Mouse (Mus musculus): ENCODE results near the gene Lyst. TPM values are rescaled to one million over a fixed set of nuclear protein-coding genes. Genes with fewer than 3 reads are reported as not detected.
"Not testable (repeated sequence)": the region's sequence is repeated elsewhere in the genome, so short reads cannot be mapped to it uniquely, and the experiment has no call there.

Lyst gene
- total RNA-seq, 4 experiments from 2014 or later, result 30.0 to 50.5 (median 40.1) TPM

DNA sequence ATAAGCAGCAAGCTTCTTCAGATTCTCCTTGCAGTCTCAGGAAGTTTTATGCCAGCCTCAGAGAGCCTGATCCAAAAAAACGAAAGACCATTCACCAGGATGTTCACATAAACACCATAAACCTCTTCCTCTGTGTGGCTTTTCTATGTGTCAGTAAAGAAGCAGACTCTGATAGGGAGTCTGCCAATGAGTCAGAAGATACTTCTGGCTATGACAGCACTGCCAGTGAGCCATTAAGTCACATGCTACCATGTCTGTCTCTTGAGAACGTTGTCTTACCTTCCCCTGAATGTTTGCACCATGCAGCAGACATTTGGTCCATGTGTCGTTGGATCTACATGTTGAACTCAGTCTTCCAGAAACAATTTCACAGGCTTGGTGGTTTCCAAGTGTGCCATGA lies 47.4 kb downstream of the Lyst start:
- DNase-seq, result no peak

DNA sequence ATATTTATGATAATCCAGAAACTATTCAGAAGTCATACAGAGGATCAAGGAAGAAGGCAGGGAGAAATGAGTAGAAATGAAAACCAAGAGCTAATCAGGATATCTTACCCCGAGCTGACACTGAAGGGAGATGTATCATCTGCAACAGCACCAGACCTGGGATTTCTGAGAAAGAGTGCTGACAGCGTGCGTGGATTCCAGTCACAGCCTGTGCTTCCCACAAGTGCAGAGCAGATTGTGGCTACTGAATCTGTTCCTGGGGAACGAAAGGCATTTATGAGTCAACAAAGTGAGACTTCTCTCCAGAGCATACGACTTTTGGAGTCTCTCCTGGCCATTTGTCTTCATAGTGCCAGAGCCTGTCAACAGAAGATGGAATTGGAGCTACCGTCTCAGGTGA lies 47.8 kb downstream of the Lyst start:
- no peak for DNase-seq

DNA sequence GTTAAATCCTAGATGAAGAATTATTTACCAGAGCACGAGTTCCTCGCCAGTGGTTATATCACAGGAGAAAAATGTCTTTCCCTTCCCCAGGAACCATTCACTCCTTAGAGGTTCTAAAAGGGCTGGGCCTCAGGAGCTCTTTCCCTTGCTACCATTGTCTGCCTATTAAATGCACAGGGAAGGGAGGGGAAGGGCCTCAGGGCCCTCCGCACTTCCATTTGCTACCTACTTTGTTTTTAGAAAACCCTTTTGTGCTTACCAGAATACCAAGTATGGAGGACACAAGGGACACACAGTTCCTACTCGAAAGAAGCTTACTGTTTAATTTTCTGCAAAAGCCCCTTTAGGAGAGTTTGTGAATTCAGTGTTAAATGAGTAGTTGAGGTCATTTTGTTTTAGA lies 48.5 kb downstream of the Lyst start:
- DNase-seq, result no peak

DNA sequence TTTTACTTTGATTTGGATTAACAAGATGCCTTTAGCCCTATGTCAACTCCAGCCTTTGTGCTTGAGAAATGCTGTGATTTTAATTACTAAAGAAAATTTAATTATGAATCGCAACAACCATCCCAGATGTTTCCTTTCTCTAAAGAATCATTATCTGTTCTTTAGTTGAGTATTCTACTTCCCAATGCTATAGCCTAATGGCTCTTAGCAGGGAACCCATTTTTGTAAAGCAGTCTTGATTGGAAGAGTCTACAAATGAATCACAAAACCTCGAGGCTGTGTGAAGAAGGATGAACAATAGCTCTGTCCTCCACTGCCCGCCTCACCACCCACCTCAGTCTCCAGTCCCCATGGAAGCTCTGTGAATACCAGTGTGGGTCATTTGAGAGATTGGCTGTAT lies 57.1 kb downstream of the Lyst start:
- no peak for DNase-seq

DNA sequence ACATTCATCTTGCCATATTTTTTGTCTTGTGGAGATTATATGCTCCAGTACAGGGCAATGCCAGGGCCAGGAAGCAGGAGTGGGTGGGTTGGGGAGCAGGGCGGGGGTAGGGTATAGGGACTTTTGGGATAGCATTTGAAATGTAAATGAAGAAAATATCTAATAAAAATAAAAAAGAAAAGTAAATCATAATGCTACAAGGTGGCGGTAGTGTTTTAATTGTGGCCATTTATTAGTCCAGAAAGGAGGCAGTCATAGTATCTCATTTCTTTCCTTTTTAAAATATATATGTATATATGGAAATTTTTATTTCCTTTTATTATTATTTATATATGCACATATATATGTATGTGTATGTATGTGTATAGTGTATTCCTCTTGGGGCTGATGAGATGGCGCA lies 65.3 kb downstream of the Lyst start:
- DNase-seq, result no peak

DNA sequence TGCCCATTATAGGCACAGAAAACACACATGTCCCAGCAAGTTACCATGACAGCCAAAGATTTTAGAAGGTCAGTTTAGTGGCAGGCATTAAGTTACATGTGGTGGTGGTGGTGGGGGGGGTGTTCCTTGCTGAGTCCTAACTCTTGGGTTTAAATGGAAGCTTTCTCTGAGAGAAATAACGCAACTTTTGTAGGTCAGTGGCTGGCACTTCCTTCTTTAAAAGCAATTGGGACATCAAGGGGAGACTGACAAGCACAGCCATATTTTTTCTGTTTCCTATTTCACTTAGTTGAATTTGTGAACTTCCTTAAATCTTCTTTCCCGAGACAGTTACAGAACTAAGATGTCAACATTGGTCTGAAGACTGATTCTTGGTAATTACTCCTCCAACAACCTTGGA lies 75.9 kb downstream of the Lyst start:
- DNase-seq, result not testable (repeated sequence)

DNA sequence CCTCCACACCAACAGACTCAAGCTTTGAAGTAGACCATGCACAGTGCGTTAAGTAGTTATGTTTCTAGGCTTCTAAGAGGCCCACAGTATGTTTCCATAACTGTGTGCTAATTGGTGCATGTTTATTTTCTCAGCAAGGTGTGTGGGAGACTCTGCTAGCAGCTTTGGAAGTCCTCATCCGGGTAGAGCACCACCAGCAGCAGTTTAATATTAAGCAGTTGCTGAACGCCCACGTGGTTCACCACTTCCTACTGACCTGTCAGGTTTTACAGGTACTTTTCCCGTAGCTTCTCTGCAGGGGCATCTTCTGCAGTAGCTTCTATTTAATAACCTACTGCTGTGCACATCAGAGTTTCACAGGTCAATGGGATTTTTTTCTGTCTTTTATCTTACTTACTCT lies 80.5 kb downstream of the Lyst start:
- no peak for DNase-seq

DNA sequence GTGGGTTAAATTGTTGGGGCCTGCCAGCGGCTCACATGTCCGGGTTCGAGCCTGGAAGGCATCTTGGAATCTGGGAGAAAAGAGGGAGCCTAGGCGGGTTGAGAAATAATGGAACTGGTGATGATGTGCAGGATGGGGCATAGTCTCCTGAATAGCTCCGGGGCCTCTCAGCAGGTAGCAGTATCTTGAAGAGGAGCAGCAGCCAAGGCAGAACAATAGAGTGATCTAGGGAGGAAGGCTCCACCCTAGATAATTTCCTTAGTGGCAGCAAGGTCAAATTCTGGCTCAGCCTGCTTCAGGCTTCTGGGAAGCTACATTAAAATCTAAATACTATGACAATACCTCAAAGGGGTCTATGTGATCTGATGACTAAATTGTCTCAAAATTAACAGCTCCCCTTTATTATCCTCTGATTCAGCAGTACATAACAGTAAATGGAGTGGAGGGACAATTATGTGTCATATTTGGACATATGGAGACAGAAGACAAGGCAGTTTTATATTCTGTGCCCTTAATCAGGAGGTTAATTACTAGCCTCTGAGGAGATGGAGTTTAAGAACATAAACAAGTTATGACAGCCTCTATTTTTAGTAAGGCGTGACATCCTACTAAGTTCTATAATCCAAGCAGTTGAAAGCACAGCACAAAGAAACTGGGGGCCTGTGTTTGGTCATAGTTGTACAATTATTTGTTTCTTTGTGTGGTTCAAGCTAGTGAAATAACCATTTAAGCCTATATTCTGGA lies 81.6 kb downstream of the Lyst start:
- DNase-seq, result no peak

DNA sequence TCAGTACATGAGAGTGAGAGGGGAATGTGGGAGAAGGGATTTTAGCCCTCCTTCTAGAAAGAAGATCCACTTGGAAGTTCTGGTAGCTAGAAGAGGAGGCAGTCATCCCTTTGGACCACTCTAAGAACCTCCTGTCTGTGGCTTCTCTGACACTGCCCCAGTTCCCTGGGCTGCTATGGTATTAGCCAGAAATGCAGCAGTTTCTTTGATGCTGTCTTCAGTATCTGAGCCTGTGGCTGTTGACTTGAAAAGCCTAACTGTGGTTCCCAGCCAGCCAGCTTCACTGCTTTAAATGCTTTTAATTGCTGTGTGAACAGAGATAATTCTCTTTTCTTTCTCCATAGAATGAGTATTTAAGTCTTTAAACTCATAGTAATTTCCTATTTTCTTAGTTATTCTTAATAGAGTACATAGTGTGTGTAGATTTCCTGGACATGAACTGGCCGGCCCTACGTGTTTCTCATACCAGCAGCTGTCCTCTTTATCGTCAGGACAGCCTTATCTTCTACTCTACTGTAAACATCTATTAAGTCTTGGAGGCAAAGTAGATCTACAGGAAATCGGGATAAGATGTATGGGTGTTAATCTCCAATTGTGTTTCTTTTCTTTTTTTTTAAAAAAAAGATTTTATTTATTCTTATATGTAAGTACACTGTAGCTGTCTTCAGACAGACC lies 84.6 kb downstream of the Lyst start:
- DNase-seq, result no peak

DNA sequence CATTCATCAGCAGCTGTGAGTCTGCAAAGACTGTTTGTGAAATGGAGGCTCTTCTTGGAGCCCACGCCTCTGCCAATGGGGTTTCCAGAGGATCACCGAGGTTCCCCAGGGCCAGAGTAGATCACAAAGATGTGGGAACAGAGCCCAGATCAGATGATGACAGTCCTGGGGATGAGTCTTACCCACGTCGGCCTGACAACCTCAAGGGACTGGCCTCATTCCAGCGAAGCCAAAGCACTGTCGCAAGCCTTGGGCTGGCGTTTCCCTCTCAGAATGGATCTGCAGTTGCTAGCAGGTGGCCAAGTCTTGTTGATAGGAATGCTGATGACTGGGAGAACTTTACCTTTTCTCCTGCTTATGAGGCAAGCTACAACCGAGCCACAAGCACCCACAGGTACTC lies 87.7 kb downstream of the Lyst start:
- DNase-seq, result peak; percentile 50

DNA sequence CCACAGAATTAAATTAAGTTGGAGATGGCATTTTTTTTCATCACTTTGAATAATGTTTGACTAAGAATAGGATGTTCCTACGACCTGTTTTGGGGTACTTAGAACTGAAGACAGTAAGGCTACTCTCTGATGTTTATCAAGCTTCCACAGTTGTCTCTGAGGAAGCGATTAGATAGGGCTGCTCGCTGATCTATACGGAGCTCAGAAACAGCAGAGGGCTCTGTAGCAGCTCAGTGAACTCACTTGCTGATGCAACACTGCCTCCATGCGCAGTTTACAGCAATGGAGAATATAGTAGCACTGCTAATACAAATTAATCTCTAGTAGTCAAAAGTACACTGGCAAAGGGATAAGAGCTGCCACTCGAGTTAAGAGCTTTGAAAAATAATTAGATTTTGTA lies 91.4 kb downstream of the Lyst start:
- DNase-seq, result no peak

DNA sequence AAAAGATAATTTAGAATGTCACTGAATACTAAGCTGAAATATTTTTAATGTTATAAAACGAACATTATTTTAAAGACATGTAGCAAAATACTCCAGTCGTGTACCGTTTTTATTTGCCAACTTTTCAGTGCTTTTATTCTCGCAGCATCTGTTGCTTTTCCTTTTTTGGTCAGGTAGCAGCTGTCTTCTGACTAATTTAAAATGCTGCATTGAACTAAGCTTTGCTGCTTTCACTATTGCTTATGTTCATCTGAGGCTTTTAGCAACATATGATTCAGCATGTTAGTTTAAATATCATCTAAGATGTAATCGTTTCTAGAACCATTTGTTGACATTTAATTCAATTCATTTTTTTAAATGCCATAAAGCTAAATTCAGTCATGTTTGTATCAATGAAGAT lies 113.3 kb downstream of the Lyst start:
- DNase-seq, result no peak

DNA sequence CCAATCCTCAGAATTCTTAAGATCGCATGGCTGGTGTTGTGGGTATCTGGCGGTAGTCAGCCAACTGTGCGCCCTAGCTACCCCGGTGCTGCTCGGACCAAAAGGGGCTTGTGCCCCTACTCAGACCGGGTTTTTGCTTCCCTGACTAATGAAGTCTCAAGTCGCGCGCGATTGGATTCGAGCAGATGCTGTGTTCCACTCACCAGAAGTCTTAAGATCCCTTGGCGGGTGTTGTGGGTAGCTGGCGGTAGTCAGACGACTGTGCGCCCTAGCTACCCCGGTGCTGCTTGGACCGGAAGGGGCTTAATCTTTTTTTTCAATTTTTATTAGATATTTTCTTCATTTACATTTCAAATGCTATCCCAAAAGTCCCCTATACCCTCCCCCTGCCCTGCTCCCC lies 131.2 kb downstream of the Lyst start:
- not testable (repeated sequence) for DNase-seq

DNA sequence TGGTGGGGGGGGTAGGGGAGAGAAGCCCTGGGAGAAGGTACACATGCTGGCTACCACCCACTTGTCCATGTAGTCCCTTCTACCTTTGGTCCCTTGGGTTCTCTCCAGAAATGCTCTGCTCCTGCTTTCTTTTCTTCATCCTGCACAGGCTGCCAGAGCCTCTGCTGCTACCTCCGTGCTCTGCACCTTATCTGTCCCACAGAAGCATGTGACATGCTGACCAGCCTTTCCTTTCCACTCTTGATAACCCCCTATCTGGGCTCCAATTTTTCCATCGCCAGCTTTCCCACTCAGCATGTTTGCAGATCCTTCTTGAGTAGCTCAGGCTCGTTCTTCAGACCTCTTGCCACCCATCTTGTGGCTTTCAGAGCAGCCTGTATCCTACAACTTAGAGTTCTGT lies 133.1 kb downstream of the Lyst start:
- DNase-seq, result no peak

DNA sequence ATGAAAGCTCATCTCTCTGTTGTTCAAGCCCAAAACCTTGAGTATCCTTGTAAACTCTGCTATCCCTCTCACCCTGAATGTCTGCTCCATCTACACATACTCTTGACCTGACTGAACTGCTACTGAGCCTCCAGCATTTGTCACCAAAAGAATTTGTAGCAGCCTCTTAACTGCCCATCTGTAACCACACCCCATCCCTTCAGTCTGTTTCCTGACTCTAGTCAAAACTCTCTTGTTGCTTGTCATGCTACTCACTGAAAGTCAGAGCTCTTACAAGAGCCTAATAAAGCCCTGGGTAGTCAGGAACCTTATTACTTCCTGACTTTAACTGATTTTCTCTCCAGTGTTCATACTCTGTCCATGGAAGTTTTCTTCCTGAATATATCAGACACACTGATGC lies 133.6 kb downstream of the Lyst start:
- no peak for DNase-seq

DNA sequence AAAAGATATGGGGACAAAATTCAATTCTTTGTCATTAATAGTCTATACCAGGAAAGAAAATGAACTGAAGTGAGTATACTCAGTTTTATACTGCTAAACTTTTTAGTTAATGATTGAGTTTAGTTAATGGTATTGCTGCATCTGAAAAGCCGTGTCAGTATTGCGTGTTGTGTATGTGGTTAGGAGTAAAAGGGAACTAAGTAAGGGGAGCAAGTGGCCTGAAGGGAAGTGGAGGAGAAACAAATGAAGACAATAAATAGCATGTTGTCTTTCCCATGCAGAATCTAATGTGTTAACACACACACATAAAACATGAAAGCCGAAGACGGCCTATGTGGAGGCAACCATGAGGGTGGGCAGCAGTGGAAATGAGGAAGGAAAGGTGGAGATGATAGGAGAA lies 149.0 kb downstream of the Lyst start:
- DNase-seq, result no peak

DNA sequence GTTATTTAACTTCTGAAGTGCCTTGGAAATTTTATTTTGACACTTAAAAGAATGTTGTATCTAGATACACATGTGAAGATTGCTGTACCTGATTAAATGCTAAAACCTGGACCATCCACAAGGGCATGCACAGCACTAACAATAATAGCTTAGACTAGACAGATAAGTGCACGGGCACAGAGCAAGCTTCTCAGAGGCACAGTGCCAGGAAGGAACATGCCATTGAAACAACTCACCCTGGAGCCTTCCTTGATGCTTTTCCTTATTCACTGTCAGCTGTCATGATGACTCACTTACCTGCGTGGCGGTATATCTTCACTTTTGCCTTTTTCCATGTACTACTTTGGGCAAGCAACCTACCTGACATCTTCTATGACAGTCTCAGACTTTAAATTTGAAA lies 155.7 kb downstream of the Lyst start:
- no peak for DNase-seq

DNA sequence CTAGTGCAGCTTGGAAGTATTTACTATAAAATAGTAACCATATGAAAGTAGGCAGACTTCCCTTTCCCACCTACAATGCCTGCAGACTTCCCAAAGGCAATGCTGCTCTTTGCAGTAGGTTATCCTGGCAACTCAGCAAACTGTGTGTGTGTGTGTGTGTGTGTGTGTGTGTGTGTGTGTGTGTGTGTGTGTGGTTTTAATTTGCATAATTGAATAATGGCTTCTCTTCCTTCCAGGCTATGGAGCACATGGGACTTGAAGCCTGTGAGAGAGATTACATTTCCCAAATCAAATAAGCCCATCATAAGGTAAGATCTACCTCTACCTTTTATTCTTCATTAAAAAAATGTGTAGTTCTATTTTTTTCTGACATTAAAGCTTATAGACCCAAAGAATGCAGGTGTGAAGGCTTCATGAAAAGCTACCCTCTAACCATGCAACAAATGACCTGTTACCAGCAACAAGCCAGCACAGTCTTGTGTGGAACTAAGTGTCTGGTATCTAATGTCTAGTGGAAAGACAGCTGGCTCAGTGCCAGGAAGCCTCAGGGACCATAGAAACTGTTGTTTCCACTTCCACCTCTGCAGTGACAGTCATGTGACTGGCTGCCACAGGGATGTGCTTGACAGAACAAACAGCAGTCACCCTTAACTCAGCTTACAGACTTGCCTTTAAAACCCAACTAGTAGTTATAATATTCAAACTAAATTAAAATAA lies 185.7 kb downstream of the Lyst start:
- no peak for DNase-seq

DNA sequence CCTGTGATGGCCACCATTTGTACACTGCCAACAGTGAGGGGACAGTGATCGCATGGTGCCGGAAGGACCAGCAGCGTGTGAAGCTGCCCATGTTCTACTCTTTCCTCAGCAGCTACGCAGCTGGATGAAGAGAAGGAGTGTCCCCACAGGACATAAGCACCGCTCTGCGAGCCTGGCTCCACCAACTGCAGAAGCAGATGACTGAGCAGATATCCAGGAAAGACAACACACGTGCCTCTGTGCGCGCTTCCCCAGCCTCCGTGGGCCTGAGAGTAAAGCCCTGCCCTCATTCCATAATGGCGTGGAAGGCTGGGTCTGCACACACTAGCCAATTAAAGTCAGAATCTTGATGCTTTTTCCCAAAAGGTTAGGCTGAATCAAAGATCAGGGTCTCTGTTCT lies 186.9 kb downstream of the Lyst start:
- no peak for DNase-seq

DNA sequence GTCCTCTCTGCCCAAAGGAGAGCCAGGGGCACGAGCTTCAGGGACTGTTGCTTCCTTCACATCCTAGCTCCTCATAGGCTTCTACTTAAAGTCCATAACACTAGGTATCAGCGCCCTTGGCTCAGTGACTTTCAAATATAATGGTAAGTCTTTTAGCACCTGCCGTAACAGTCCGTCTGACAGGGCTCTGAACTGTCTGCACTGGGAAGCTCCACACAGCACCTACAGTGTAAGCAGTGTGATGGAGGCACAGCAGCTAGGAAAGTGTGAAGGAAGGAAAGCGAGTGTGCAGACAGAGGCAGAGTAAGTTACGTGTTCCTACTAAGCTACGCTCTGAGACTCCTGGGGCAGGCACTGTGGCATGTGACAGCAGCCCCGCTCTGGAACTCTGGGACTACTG lies 187.5 kb downstream of the Lyst start:
- DNase-seq, result no peak

DNA sequence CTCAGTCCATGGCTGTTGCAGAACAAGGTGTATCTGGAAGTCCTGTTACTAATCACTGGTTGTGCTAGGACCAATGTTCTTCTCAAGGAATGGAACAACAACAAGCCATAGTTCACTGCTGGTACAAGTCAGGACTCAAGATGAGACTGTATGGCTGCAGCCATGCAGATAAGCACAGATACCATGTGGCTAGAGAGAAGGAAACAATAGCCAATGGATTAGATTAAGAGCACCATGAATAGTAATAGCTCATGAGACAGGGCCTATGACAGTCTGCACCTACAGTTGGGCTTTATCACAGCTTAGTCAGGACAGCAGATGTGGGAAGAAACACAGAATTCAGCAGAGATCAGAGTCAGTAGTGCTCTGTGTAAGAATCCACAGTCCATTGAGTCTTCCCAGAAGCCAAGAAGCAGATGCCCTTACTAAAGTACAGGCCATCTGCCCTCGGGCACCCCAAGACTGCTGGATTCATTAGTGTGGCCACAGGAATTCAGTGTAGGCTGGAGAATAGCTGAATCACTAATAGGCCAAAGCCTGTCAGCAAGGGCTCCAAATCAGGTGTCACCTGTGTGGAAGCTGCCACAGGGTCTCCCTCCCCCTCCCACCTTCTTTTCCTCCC lies 188.8 kb downstream of the Lyst start:
- no peak for DNase-seq

DNA sequence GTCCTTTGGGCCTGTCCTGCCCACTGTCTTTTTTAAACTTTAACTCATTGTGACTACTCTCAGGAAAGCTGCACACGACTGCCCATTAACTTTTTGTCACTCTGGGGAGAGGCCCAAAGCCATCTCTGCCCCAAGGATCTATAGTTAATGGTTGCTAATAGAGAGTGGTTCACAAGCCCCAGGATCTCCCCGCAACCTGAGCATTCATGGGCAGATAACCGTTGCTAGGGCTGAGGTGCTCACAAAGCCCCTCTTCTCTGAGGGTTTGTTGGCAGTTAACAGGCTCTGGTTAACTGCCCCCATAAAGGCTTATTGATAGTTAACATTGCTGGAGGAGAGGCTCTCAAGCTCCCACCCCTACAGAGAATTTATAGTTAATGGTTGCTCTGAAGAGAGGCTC lies 190.1 kb downstream of the Lyst start:
- DNase-seq, result no peak

DNA sequence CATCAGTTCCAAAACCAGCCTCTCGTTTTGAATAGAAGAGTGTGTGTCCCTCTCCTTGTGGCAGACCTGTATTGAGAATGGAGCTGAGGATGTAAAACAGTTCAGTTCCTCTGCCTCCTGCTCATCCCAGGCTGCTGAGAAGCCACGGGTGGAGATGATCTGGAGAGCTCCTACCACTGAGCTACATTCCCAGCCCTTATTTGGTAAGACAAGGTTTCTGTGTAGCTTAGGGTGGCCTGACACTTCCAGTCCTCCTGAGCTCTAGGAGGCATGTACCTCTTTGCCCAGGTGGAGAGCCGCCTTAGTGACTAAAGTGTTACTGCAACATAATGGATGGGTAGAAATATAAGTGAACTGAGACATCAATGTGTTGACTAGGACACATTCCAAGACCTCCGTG lies 190.8 kb downstream of the Lyst start:
- DNase-seq, result no peak

Data from adrenal gland, adult 8-10 months (tissue).